Mouse (Mus musculus): ENCODE results near the gene Hspa1l. TPM values are rescaled to one million over a fixed set of nuclear protein-coding genes. Genes with fewer than 3 reads are reported as not detected.

Gene Hspa1l
- polyA plus RNA-seq, 1 experiment from 2014 or later = 0.18 TPM

- DNase-seq (peak; percentile 47), ATAC-seq (peak; percentile 37)
- Histone ChIP-seq H3K36me3 (replicated peaks; ENCODE audit: insufficient read depth, low read length) (peaks cover 52% of the 10 kb centered on the region), H3K4me1 (ENCODE audit: insufficient read depth) (peaks cover 4% of the 10 kb centered on the region), H3K27ac (ENCODE audit: low read depth) (no peak within 1 kb of the TSS), H3K4me3 (ENCODE audit: low read depth, low read length) (no peak within 1 kb of the TSS), H3K9ac (replicated peaks) (no peak within 1 kb of the TSS), H3K9me3 (ENCODE audit: low read length) (no peaks in the 10 kb centered on the region), H3K27me3 (ENCODE audit: insufficient read depth, low read length) (no peaks in the 10 kb centered on the region), H3K4me2 (ENCODE audit: low read depth, low read length) (no peak within 1 kb of the TSS)
- no peak for TF ChIP-seq EP300 (IDR thresholded peaks at IDR 0.05; ENCODE audit: low read depth)
- no peak for TF ChIP-seq CTCF (IDR thresholded peaks at IDR 0.05; ENCODE audit: low read depth)
- WGBS (ENCODE audit: insufficient replicate concordance) = 46% methylated on average over 11 of the region's 12 CpGs
These were observed 43.9 kb downstream of the Hspa1l start, which contains the start of gene Vwa7 for GRCm38 (mm10) chr17:35016376-35016775. TSS of gene Vwa7 (plus strand) at chr17:35016579.

- TF ChIP-seq EP300 (IDR thresholded peaks at IDR 0.05; ENCODE audit: low read depth) (no peak), CTCF (IDR thresholded peaks at IDR 0.05; ENCODE audit: low read depth) (no peak)
- Histone ChIP-seq H3K4me2 (ENCODE audit: low read depth, low read length) (no peak overlapping the region), H3K4me1 (ENCODE audit: insufficient read depth) (peaks cover 10% of the 10 kb centered on the region), H3K4me3 (ENCODE audit: low read depth, low read length) (no peak overlapping the region), H3K27me3 (ENCODE audit: insufficient read depth, low read length) (no peaks in the 10 kb centered on the region), H3K9ac (replicated peaks) (no peak overlapping the region), H3K27ac (ENCODE audit: low read depth) (no peak overlapping the region), H3K36me3 (replicated peaks; ENCODE audit: insufficient read depth, low read length) (peaks cover 45% of the 10 kb centered on the region), H3K9me3 (ENCODE audit: low read length) (no peaks in the 10 kb centered on the region)
- ATAC-seq (peak; percentile 8; the same call in 1 of the 2 replicates), DNase-seq (peak; percentile 18)
- WGBS (ENCODE audit: insufficient replicate concordance) = 75% methylated on average over 10 of the region's 10 CpGs
These were observed 44.5 kb downstream of the Hspa1l start for GRCm38 (mm10) chr17:35016791-35017705.

- H3K36me3 ChIP-seq (replicated peaks; ENCODE audit: insufficient read depth, low read length) = peaks cover 39% of the 10 kb centered on the region
These were observed 45.2 kb downstream of the Hspa1l start for GRCm38 (mm10) chr17:35017706-35018030.

DNA sequence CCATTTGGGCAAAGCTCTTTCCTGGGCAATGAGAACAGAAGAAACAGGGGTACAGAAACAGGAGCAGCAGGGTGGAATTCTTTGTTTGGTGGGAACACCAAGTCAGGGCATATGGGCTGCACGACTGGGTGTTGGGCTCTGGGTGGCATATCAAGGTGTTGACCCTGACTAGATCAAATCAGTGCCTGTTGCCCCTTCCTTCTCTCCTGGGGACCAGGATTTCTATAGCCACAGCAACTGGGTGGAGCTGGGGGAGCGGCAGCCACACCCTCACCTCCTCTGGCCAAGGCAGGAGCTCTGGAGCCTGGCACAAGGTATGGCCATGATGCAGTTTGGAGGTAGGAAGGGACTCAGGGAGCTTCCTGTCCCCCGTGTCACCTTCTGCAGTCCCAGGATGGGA is 45.7 kb downstream of the Hspa1l start:
- ATAC-seq = no peak
- H3K9me3 ChIP-seq (ENCODE audit: low read length) = no peaks in the 10 kb centered on the region
- TF ChIP-seq EP300 (IDR thresholded peaks at IDR 0.05; ENCODE audit: low read depth) = no peak
- no peak for TF ChIP-seq CTCF (IDR thresholded peaks at IDR 0.05; ENCODE audit: low read depth)
- H3K4me2 ChIP-seq (ENCODE audit: low read depth, low read length) = no peak overlapping the region
- WGBS (ENCODE audit: insufficient replicate concordance) = 73% methylated on average over 3 of the region's 3 CpGs
- no peak overlapping the region for H3K9ac ChIP-seq (replicated peaks)
- peak; percentile 11 for DNase-seq
- no peak overlapping the region for H3K4me3 ChIP-seq (ENCODE audit: low read depth, low read length)
- H3K36me3 ChIP-seq (replicated peaks; ENCODE audit: insufficient read depth, low read length) = peaks cover 34% of the 10 kb centered on the region
- H3K27me3 ChIP-seq (ENCODE audit: insufficient read depth, low read length) = 0 out of 2 replicates have a peak, but pooled peaks cover under 1% of the 10 kb centered on the region
- no peak overlapping the region for H3K27ac ChIP-seq (ENCODE audit: low read depth)
- peaks cover 12% of the 10 kb centered on the region for H3K4me1 ChIP-seq (ENCODE audit: insufficient read depth)

More at GRCm38 (mm10) chr17:35017706-35018030, 45.2 kb downstream of the Hspa1l start:
- Histone ChIP-seq H3K27ac (ENCODE audit: low read depth) (no peak overlapping the region), H3K27me3 (ENCODE audit: insufficient read depth, low read length) (no peaks in the 10 kb centered on the region), H3K9me3 (ENCODE audit: low read length) (no peaks in the 10 kb centered on the region), H3K9ac (replicated peaks) (no peak overlapping the region), H3K4me2 (ENCODE audit: low read depth, low read length) (no peak overlapping the region), H3K4me3 (ENCODE audit: low read depth, low read length) (no peak overlapping the region), H3K4me1 (ENCODE audit: insufficient read depth) (peaks cover 10% of the 10 kb centered on the region)
- ATAC-seq (no peak), DNase-seq (peak; percentile 15)
- no peak for TF ChIP-seq CTCF (IDR thresholded peaks at IDR 0.05; ENCODE audit: low read depth)
- TF ChIP-seq EP300 (IDR thresholded peaks at IDR 0.05; ENCODE audit: low read depth) = no peak
- WGBS (ENCODE audit: insufficient replicate concordance) = 71% methylated on average over 14 of the region's 14 CpGs

GRCm38 (mm10) chr17:35019894-35020293 is 47.4 kb downstream of the Hspa1l start:
- Histone ChIP-seq H3K27me3 (ENCODE audit: insufficient read depth, low read length) (0 out of 2 replicates have a peak, but pooled peaks cover 3% of the 10 kb centered on the region), H3K9me3 (ENCODE audit: low read length) (no peaks in the 10 kb centered on the region), H3K4me2 (ENCODE audit: low read depth, low read length) (no peak overlapping the region), H3K27ac (ENCODE audit: low read depth) (no peak overlapping the region), H3K36me3 (replicated peaks; ENCODE audit: insufficient read depth, low read length) (peaks cover 17% of the 10 kb centered on the region), H3K4me1 (ENCODE audit: insufficient read depth) (peaks cover 25% of the 10 kb centered on the region), H3K4me3 (ENCODE audit: low read depth, low read length) (no peak overlapping the region), H3K9ac (replicated peaks) (no peak overlapping the region)
- TF ChIP-seq CTCF (IDR thresholded peaks at IDR 0.05; ENCODE audit: low read depth) = no peak
- ATAC-seq = no peak
- peak; percentile 13 for DNase-seq
- 81% methylated on average over 11 of the region's 11 CpGs for WGBS (ENCODE audit: insufficient replicate concordance)

DNA sequence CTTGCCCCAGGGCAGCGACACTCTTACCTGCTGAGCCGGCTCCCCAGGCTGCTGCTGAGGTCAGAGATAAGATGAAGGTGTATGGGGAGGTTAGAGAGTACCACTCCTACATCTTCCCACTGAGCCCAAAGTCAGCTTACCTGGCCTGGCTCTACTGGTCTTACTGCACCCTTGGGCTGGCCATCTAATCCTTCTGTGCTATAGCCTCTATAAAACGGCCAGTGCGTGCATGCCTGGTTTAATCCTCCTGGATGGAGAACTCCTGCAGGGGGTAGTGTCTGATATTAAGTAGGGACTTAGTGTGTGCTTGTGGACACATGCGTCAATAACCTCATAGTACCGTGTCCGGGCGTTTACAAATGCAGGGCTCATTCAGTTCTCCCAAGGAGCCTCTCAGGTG is 48.0 kb downstream of the Hspa1l start:
- peak; percentile 13 for DNase-seq
- ATAC-seq = no peak
- Histone ChIP-seq H3K27me3 (ENCODE audit: insufficient read depth, low read length) (0 out of 2 replicates have a peak, but pooled peaks cover 3% of the 10 kb centered on the region), H3K4me2 (ENCODE audit: low read depth, low read length) (no peak overlapping the region), H3K4me1 (ENCODE audit: insufficient read depth) (peaks cover 25% of the 10 kb centered on the region), H3K27ac (ENCODE audit: low read depth) (no peak overlapping the region), H3K4me3 (ENCODE audit: low read depth, low read length) (no peak overlapping the region), H3K9ac (replicated peaks) (no peak overlapping the region), H3K9me3 (ENCODE audit: low read length) (no peaks in the 10 kb centered on the region), H3K36me3 (replicated peaks; ENCODE audit: insufficient read depth, low read length) (peaks cover 10% of the 10 kb centered on the region)
- 87% methylated on average over 8 of the region's 8 CpGs for WGBS (ENCODE audit: insufficient replicate concordance)
- TF ChIP-seq CTCF (IDR thresholded peaks at IDR 0.05; ENCODE audit: low read depth) = no peak
- TF ChIP-seq EP300 (IDR thresholded peaks at IDR 0.05; ENCODE audit: low read depth) = no peak

Data from liver, postnatal 0 days (tissue).